Mouse (Mus musculus) stomach, postnatal 0 days (tissue): ENCODE results near the gene Fsip1.

Experiments used
- CTCF ChIP-seq: IDR thresholded peaks from 2 replicates; pipeline ENCODE4 v1.5.1; 2016; ENCODE audit warnings: antibody characterized with exemption, low read depth, mild to moderate bottlenecking, moderate library complexity
- EP300 ChIP-seq: optimal IDR thresholded peaks from 2 replicates; pipeline ENCODE3; 2016; ENCODE audit warnings: antibody characterized with exemption

GRCm38 (mm10) chr2:118248966-118249365, 7.8 kb downstream of the Fsip1 start:
- TF ChIP-seq EP300 (no peak), CTCF (no peak)
